9 mouse cellular contexts compared by ENCODE assay signal in the genomic region with DNA sequence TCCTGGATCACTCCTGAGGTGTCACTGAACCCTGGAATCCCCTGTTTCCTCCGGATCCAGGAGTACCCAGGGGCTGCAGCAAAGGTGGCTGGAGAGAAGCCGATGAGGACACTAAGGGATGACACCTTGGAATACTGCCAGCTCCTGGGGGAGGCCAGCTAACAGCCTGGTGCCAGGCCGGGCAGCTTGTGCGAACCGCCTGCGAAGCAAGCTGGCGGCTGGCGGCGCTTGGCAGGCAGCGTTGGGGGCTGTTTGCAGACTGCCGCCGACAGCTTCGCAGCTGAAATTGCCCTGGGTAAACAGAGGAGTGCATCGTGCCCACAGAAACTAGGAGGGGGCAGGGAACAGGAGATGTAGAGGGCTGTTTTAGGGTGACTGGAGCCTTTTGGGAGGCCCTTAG. TPM values are rescaled to one million over a fixed set of nuclear protein-coding genes. Genes with fewer than 3 reads are reported as not detected.
DNase-seq lines count a peak whose midpoint lies in the region; ATAC-seq and TF ChIP-seq lines count a peak whose summit lies in the region.
"Had no signal": no experiment of that assay in that cellular context is flagged by ENCODE, and none has a peak within 500 bp of the region (broad histone marks: within the 10 kb centered on the region; RNA-seq: fewer than 3 reads in every experiment).

No protein-coding gene starts in this region.

- H3K4me3 ChIP-seq in neural tube, embryonic 14.5 days (ENCODE audit: low read depth, low read length) = no peak overlapping the region
- H3K4me3 ChIP-seq in hindbrain, postnatal 0 days (ENCODE audit: low read length) = no peak overlapping the region
- H3K4me3 ChIP-seq: midbrain, embryonic 12.5 days had no signal

- ATAC-seq in neural tube, embryonic 14.5 days (ENCODE audit: low read depth) = peak; percentile 26; the same call in 1 of the 2 replicates
- ATAC-seq in hindbrain, postnatal 0 days = peak; percentile 52

- H3K4me2 ChIP-seq in neural tube, embryonic 14.5 days (ENCODE audit: low read depth, low read length) = no peak overlapping the region
- H3K4me2 ChIP-seq in hindbrain, postnatal 0 days (ENCODE audit: low read depth, low read length) = peak overlapping the region; percentile 1
- H3K4me2 ChIP-seq: midbrain, embryonic 12.5 days had no signal

- H3K36me3 ChIP-seq in neural tube, embryonic 14.5 days (ENCODE audit: control insufficient read depth, insufficient read depth, low read length) = no peaks in the 10 kb centered on the region
- no peaks in the 10 kb centered on the region for H3K36me3 ChIP-seq in hindbrain, postnatal 0 days (ENCODE audit: insufficient read depth, low read length)
- H3K36me3 ChIP-seq: midbrain, embryonic 12.5 days had no signal

- WGBS in neural tube, embryonic 14.5 days = 35% methylated on average over 14 of the region's 14 CpGs
- WGBS in hindbrain, postnatal 0 days = 32% methylated on average over 14 of the region's 14 CpGs

- peak; percentile 53 for DNase-seq in gastrocnemius, postnatal 10 days
- no peak for DNase-seq in gastrocnemius, adult 18-20 months (ENCODE audit: low spot score)
- DNase-seq in neural tube, embryonic 10.5 days (ENCODE audit: extremely low spot score, low spot score) = no peak
- peak; percentile 81 for DNase-seq in hindbrain, postnatal 0 days (ENCODE audit: low spot score)
- DNase-seq in right cerebral cortex, postnatal 25 days = peak; percentile 74
- no peak for DNase-seq in urinary bladder, adult 2 months (ENCODE audit: low spot score)
- no peak for DNase-seq in urinary bladder, postnatal 25 days (ENCODE audit: low spot score)

- H3K4me1 ChIP-seq in neural tube, embryonic 14.5 days (ENCODE audit: control insufficient read depth, insufficient read depth, low read length) = peaks cover 8% of the 10 kb centered on the region
- H3K4me1 ChIP-seq in hindbrain, postnatal 0 days (ENCODE audit: insufficient read depth, low read length) = peaks cover 8% of the 10 kb centered on the region

- H3K9me3 ChIP-seq in neural tube, embryonic 14.5 days (ENCODE audit: control insufficient read depth, low read length) = no peaks in the 10 kb centered on the region
- no peaks in the 10 kb centered on the region for H3K9me3 ChIP-seq in hindbrain, postnatal 0 days (ENCODE audit: low read length)
- H3K9me3 ChIP-seq: midbrain, embryonic 12.5 days had no signal

- TF ChIP-seq CTCF in hindbrain, postnatal 0 days (IDR thresholded peaks at IDR 0.05; ENCODE audit: low read depth) = no peak

- H3K27ac ChIP-seq in neural tube, embryonic 14.5 days (ENCODE audit: low read depth, low read length) = no peak overlapping the region
- no peak overlapping the region for H3K27ac ChIP-seq in hindbrain, postnatal 0 days
- H3K27ac ChIP-seq: midbrain, embryonic 12.5 days had no signal

- no peaks in the 10 kb centered on the region for H3K27me3 ChIP-seq in neural tube, embryonic 14.5 days (ENCODE audit: control insufficient read depth, insufficient read depth, low read length)
- H3K27me3 ChIP-seq in hindbrain, postnatal 0 days (ENCODE audit: insufficient read depth, low read length) = no peaks in the 10 kb centered on the region
- H3K27me3 ChIP-seq: midbrain, embryonic 12.5 days had no signal

- H3K9ac ChIP-seq in neural tube, embryonic 14.5 days (replicated peaks; ENCODE audit: low read depth, low read length) = no peak overlapping the region
- H3K9ac ChIP-seq in hindbrain, postnatal 0 days (replicated peaks; ENCODE audit: low read length) = no peak overlapping the region
- H3K9ac ChIP-seq: midbrain, embryonic 12.5 days had no signal

RNA-seq across cellular contexts. Expression of gene Ubac1, which starts 18.4 kb away (rescaled TPM):
- 100 to 1,000 TPM; 185 to 191 TPM for total RNA-seq in gastrocnemius, postnatal 10 days (2021)
- total RNA-seq in gastrocnemius, adult 18-20 months (2021) = 100 to 1,000 TPM; 210 to 235 TPM
- 154 and 155 TPM in 2 replicates for polyA plus RNA-seq in neural tube, embryonic 14.5 days (2014; fragmentation: Nextera tagmentation; extraction: Ambion mirVana)
- 93.6 and 131 TPM in 2 replicates for total RNA-seq in hindbrain, postnatal 0 days (2014; rRNA removed)
- 148 and 150 TPM in 2 replicates for polyA plus RNA-seq in hindbrain, postnatal 0 days (2015; fragmentation: Nextera tagmentation; extraction: Ambion mirVana)
- polyA plus RNA-seq in urinary bladder, adult 2 months (2012; rRNA removed) = 56.6 and 62.4 TPM in 2 replicates

RNA-seq across cellular contexts. Expression of gene Camsap1, which starts 56.9 kb away (rescaled TPM):
- 10 to 100 TPM; 29.5 to 34.8 TPM for total RNA-seq in gastrocnemius, postnatal 10 days (2021)
- total RNA-seq in gastrocnemius, adult 18-20 months (2021) = 10 to 100 TPM; 41.6 to 52.5 TPM
- polyA plus RNA-seq in neural tube, embryonic 14.5 days (2014; fragmentation: Nextera tagmentation; extraction: Ambion mirVana) = 73.4 and 90.1 TPM in 2 replicates
- 98.7 and 106 TPM in 2 replicates for total RNA-seq in hindbrain, postnatal 0 days (2014; rRNA removed)
- polyA plus RNA-seq in hindbrain, postnatal 0 days (2015; fragmentation: Nextera tagmentation; extraction: Ambion mirVana) = 44.1 and 56.8 TPM in 2 replicates
- polyA plus RNA-seq in urinary bladder, adult 2 months (2012; rRNA removed) = 7.4 and 12.4 TPM in 2 replicates

Comparison
In these comparisons a context has a peak if more than half of its experiments do, and no peak if none do; other contexts are left out.
1. DNase-seq: peak in gastrocnemius, postnatal 10 days (single experiment), hindbrain, postnatal 0 days (single experiment) and right cerebral cortex, postnatal 25 days (single experiment); none in gastrocnemius, adult 18-20 months (single experiment), neural tube, embryonic 10.5 days (single experiment), urinary bladder, adult 2 months (single experiment) and urinary bladder, postnatal 25 days (single experiment).